Mouse (Mus musculus) brown adipose tissue, adult 24 weeks (tissue): ENCODE measurements at regions not wholly inside any gene's neighbourhood (a gene's known extent, or its start where the extent isn't known, plus 50 kb on each side); places are given as distances from the start of the nearest gene placed in this dataset.
"Not testable (repeated sequence)": the region's sequence is repeated elsewhere in the genome, so short reads cannot be mapped to it uniquely, and the experiment has no call there.

ENCODE experiments used
- H3K27ac ChIP-seq: fragments of 200-500 bp; replicated peaks from 2 replicates; pipeline ENCODE4 v1.5.1; 2012; ENCODE audit warnings: low read depth, mild to moderate bottlenecking, low read length
- H3K4me1 ChIP-seq: fragments of 200-500 bp; 2 replicates; pipeline ENCODE4 v1.6.1; 2012; ENCODE audit warnings: low read length, mixed read lengths; ENCODE audit not compliant: control insufficient read depth, insufficient read depth, insufficient read length
- H3K4me3 ChIP-seq: fragments of 200-500 bp; 2 replicates; pipeline ENCODE4 v1.5.1; 2012; ENCODE audit warnings: low read depth, mild to moderate bottlenecking, low read length, moderate library complexity; ENCODE audit not compliant: insufficient read depth

DNA sequence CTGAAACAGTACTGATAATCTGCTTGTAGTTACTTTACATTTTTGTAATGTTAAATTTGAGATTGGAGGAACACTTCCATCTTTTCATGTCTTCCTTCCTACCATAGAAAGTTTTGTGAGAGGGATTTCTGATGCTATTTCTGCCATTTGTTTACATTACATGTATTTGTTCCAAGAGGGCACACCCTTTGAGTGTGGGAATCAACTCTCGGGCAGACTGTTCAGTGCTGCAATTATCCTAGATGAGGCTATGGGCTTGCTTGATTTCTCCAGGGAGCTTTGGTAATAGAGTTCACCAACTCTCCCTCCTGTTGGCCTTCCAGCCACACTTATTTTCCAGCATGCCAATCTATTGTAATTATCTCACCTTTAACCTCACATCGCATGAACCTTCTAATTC, 52.4 kb downstream of the Gm13691 start:
- no peak overlapping the region for H3K4me3 ChIP-seq
- no peaks in the 10 kb centered on the region for H3K4me1 ChIP-seq
- no peak overlapping the region for H3K27ac ChIP-seq

- Histone ChIP-seq H3K4me3 (no peak overlapping the region), H3K4me1 (no peaks in the 10 kb centered on the region)
These were observed 58.2 kb downstream of the Gm13691 start for GRCm38 (mm10) chr2:84048398-84049140.

DNA sequence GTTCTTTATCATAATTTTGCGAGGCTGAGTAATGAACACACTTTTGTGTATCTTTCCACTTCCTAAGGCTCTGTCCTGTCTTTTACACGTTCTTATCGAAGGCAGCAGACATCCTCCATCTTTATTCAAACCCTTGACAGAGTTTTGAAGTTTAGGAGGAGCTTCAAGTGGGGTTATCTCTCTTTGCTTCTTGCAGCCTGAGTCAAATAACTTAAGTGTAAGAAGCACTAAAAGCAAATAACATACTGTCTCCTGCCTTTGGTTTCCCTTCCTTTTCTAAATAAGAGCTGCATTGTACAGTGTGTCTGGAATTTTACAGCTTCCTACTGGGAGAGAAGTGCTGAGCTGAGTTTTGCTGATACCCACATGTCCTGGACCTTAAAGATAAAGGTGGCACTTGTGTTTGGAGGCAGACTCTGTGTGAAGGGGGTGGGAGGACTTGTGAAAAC, 61.6 kb downstream of the Gm13691 start:
- Histone ChIP-seq H3K4me3 (no peak overlapping the region), H3K27ac (no peak overlapping the region), H3K4me1 (no peaks in the 10 kb centered on the region)

More at GRCm38 (mm10) chr2:84048398-84049140, 58.2 kb downstream of the Gm13691 start:
- no peak overlapping the region for H3K27ac ChIP-seq

- Histone ChIP-seq H3K4me1 (peaks cover 4% of the 10 kb centered on the region; the same call in 1 of the 2 replicates), H3K27ac (no peak overlapping the region; the same call in 1 of the 2 replicates), H3K4me3 (no peak overlapping the region)
These were observed 68.9 kb downstream of the Gm13691 start for GRCm38 (mm10) chr2:84059246-84059645.

GRCm38 (mm10) chr2:84061221-84061620, 70.9 kb downstream of the Gm13691 start:
- Histone ChIP-seq H3K4me3 (no peak overlapping the region), H3K27ac (no peak overlapping the region), H3K4me1 (peaks cover 4% of the 10 kb centered on the region; the same call in 1 of the 2 replicates)

DNA sequence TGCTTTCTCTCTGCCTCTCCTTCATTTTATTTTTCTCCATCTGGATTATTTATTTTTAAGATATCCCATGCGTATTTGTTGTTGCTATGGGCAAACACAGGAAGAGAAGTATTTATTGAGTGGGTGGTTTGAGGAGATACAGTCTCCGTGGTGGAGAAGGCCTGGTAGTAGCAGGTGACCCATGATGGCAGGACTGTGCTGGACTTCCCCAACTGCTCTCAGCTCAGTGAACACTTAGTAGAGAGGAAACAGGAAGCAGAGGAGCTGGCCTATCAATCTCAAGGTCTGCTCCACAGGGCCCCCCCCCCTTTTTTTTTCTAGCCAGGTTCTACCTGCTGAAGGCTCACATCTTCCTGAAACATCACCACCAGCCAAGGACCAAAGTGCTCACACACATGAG, 74.0 kb downstream of the Gm13691 start:
- no peak overlapping the region for H3K27ac ChIP-seq
- H3K4me1 ChIP-seq: peaks cover 2% of the 10 kb centered on the region; the same call in 1 of the 2 replicates
- no peak overlapping the region for H3K4me3 ChIP-seq

- no peak overlapping the region for H3K27ac ChIP-seq
- H3K4me3 ChIP-seq: no peak overlapping the region
- no peaks in the 10 kb centered on the region for H3K4me1 ChIP-seq
These were observed 74.7 kb downstream of the Gm13691 start for GRCm38 (mm10) chr2:84065061-84065460.

DNA sequence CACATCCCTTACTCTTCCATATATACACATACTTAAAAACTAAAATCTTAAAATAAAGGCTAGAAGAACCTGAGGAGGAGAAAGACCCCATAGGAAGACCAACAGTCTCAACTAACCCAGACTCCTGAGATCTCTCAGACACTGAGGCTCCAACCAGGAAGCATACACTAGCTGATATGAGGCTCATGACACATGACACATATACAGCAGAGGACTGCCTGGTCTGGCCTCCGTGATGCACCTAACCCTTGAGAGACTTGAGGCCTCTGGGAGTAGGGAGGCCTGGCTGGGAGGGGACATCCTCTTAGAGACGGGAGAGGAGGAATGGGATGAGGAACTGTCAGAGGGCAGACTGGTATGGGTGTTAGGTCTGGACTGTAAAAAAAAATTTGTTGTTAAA, 75.4 kb downstream of the Gm13691 start:
- no peak overlapping the region for H3K27ac ChIP-seq
- H3K4me1 ChIP-seq: no peaks in the 10 kb centered on the region
- no peak overlapping the region for H3K4me3 ChIP-seq

GRCm38 (mm10) chr2:84066151-84066693, 75.9 kb downstream of the Gm13691 start:
- H3K4me3 ChIP-seq: no peak overlapping the region
- H3K27ac ChIP-seq: no peak overlapping the region
- H3K4me1 ChIP-seq: no peaks in the 10 kb centered on the region

DNA sequence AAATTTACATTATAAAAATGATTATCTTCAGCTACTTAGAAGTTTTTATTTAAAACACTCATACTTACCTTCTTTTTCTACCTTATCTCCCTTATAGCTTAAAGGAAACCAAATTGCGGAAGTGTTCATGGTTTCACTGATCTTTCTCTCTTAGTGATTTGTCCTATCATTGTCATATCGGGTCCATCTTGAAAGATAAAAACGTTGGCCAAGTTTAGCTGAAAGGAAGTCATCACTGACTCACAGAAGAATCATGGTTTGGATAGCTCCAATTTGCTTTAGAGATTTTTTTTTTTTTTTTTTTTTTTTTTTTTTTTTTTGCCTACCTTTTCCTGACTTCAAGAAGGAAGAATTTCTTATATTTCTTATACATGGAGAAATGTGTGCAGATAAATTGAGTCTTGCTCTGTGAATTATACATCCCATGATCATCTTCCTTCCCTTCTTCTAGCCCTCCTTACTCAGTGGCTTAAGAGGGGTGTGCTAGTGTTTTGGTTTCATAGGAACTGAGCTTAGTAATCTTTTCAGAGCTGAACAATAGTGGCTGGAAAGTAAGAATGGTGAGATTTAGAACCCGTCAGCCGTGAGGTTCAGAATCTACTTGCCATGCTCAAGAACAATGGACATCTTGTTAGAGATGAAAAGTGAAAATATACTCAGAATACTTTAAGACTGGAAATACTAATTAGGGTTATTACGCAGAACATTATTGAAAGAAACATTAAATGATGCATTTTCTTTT, 76.6 kb downstream of the Gm13691 start:
- Histone ChIP-seq H3K27ac (no peak overlapping the region), H3K4me3 (no peak overlapping the region), H3K4me1 (no peaks in the 10 kb centered on the region)

DNA sequence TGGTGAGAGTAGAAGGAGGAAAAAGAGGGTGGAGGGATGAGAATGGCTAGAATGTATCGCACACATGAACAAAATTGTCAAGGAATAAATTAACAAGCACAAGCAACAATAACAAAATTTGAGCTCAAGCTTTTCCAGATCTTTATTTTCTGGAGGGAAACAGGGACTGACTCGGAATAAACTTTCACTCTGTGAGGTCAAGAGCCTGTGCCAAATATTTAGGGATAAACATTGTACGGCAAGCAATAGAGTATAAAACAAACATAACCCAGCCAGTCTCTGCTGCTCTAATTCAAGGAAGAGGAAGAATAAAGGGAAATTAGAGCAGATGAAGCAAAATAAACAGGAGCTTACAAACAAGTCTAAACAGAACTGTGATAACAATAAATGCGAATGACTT, 78.3 kb downstream of the Gm13691 start:
- no peak overlapping the region for H3K4me3 ChIP-seq

DNA sequence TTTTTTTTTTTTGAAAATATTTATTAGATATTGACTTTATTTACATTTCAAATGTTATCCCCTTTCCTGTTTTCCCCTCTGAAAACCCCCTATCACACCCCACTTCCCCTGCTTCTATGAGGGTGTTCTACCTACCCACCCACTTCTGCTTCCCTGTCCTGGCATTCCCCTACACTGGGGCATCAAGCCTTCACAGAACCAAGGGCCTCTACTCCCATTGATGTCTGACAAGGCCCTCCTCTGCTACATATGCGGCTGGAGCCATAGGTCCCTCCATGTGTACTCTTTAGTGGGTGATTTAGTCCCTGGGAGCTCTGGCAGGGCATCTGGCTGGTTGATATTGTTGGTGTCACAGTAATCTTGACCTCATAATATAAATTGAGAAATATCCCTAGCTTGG, 79.1 kb downstream of the Gm13691 start:
- not testable (repeated sequence) for H3K4me3 ChIP-seq, H3K4me1 ChIP-seq, H3K27ac ChIP-seq

More for the DNA sequence above, 78.3 kb downstream of the Gm13691 start:
- Histone ChIP-seq H3K4me1 (no peaks in the 10 kb centered on the region), H3K27ac (no peak overlapping the region)

GRCm38 (mm10) chr2:84072881-84073583, 82.7 kb downstream of the Gm13691 start:
- H3K4me3 ChIP-seq: no peak overlapping the region
- no peak overlapping the region for H3K27ac ChIP-seq
- no peaks in the 10 kb centered on the region for H3K4me1 ChIP-seq

- Histone ChIP-seq H3K4me1 (no peaks in the 10 kb centered on the region), H3K27ac (no peak overlapping the region), H3K4me3 (no peak overlapping the region)
These were observed 85.6 kb downstream of the Gm13691 start for GRCm38 (mm10) chr2:84075944-84076343.

- no peak overlapping the region for H3K27ac ChIP-seq
- H3K4me3 ChIP-seq: no peak overlapping the region
- no peaks in the 10 kb centered on the region for H3K4me1 ChIP-seq
These were observed 88.9 kb downstream of the Gm13691 start for GRCm38 (mm10) chr2:84079284-84079683.
